Mouse (Mus musculus): Measurements from ENCODE around the gene Tns3.

The Tns3 gene

GRCm38 (mm10) chr11:8440221-8440620, 224.1 kb downstream of the Tns3 start:
- ATAC-seq (ENCODE audit: low TSS enrichment), result no peak

- ATAC-seq (ENCODE audit: low TSS enrichment), result no peak
These were observed 225.3 kb downstream of the Tns3 start for GRCm38 (mm10) chr11:8439035-8439434.

- ATAC-seq (ENCODE audit: low TSS enrichment), result no peak
These were observed 226.1 kb downstream of the Tns3 start for GRCm38 (mm10) chr11:8438269-8438668.

- ATAC-seq (ENCODE audit: low TSS enrichment), result no peak
These were observed 229.2 kb downstream of the Tns3 start for GRCm38 (mm10) chr11:8435101-8435500.

GRCm38 (mm10) chr11:8434366-8434765, 230.0 kb downstream of the Tns3 start:
- ATAC-seq (ENCODE audit: low TSS enrichment), result no peak

- ATAC-seq (ENCODE audit: low TSS enrichment), result no peak
These were observed 230.9 kb downstream of the Tns3 start for GRCm38 (mm10) chr11:8433443-8433842.

GRCm38 (mm10) chr11:8432941-8433340, 231.4 kb downstream of the Tns3 start:
- no peak for ATAC-seq (ENCODE audit: low TSS enrichment)

- ATAC-seq (ENCODE audit: low TSS enrichment), result no peak
These were observed 236.7 kb downstream of the Tns3 start for GRCm38 (mm10) chr11:8427660-8428059.

- no peak for ATAC-seq (ENCODE audit: low TSS enrichment)
These were observed 239.1 kb downstream of the Tns3 start for GRCm38 (mm10) chr11:8425226-8425570.

GRCm38 (mm10) chr11:8424342-8425225, 239.8 kb downstream of the Tns3 start:
- peak; percentile 97 for ATAC-seq (ENCODE audit: low TSS enrichment)

- peak; percentile 92 for ATAC-seq (ENCODE audit: low TSS enrichment)
These were observed 259.0 kb downstream of the Tns3 start for GRCm38 (mm10) chr11:8405225-8405899.

GRCm38 (mm10) chr11:8401328-8401727, 263.0 kb downstream of the Tns3 start:
- ATAC-seq (ENCODE audit: low TSS enrichment), result no peak

GRCm38 (mm10) chr11:8396329-8396728, 268.0 kb downstream of the Tns3 start:
- ATAC-seq (ENCODE audit: low TSS enrichment), result no peak

- ATAC-seq (ENCODE audit: low TSS enrichment), result no peak
These were observed 272.8 kb downstream of the Tns3 start for GRCm38 (mm10) chr11:8391564-8391963.

- ATAC-seq (ENCODE audit: low TSS enrichment), result no peak
These were observed 278.4 kb downstream of the Tns3 start for GRCm38 (mm10) chr11:8385891-8386405.
